Mouse (Mus musculus): ENCODE data around the gene Stk38l. TPM values are rescaled to one million over a fixed set of nuclear protein-coding genes. Genes with fewer than 3 reads are reported as not detected.
A peak's percentile ranks its signal among the peaks of the same experiment; 100 is the strongest.

The Stk38l gene
- total RNA-seq, 2 experiments from 2014 or later, result 23.3 to 23.9 TPM

GRCm38 (mm10) chr6:146824727-146825486, 100.1 kb downstream of the Stk38l start:
- DNase-seq (ENCODE audit: low spot score in 2 of 2), result peak; percentile 47 to 57
- intact Hi-C loops (cut with DNase I), result loop anchor here (10.0 kb wide), 2 partner anchors 420 to 1130 kb away; no protein-coding TSS in a partner anchor

- intact Hi-C loops (cut with DNase I), result loop anchor here (10.0 kb wide), 2 partner anchors 419 to 1129 kb away; no protein-coding TSS in a partner anchor
- DNase-seq (ENCODE audit: low spot score in 2 of 2), result no peak
Measured at GRCm38 (mm10) chr6:146825487-146825773, 100.6 kb downstream of the Stk38l start.

Other genes with a start within 250 kb of the Stk38l start
- 10 to 100 TPM; 11.9 to 17.1 TPM for gene Itpr2, start 222.8 kb upstream of the Stk38l start, total RNA-seq (2021)
- gene Fgfr1op2, start 147.8 kb upstream of the Stk38l start, total RNA-seq (2021), result 100 to 1,000 TPM in 1 of 2 experiments, 10 to 100 TPM in 1; 98.7 to 113 TPM
- gene Ints13, start 147.2 kb upstream of the Stk38l start, total RNA-seq (2021), result 10 to 100 TPM; 26.8 to 43.6 TPM
- gene Med21, start 82.4 kb upstream of the Stk38l start, total RNA-seq (2021), result 10 to 100 TPM; 39.1 to 43.6 TPM
- 10 to 100 TPM; 27.2 to 31.5 TPM for gene Tm7sf3, start 82.2 kb upstream of the Stk38l start, total RNA-seq (2021)
- gene Arntl2, start 71.1 kb downstream of the Stk38l start, total RNA-seq (2021), result 10 to 100 TPM in 1 of 2 experiments, 1 to 10 TPM in 1; 4.4 to 14.4 TPM
- not detected for gene Smco2, start 125.1 kb downstream of the Stk38l start, total RNA-seq (2021)
- gene Ppfibp1, start 163.5 kb downstream of the Stk38l start, total RNA-seq (2021), result 10 to 100 TPM; 47.8 to 63.8 TPM
- not detected for gene 1700034J05Rik, start 229.4 kb downstream of the Stk38l start, total RNA-seq (2021)